Mouse (Mus musculus) neural tube, embryonic 11.5 days (tissue): ENCODE measurements around the gene Slx4. TPM values are rescaled to one million over a fixed set of nuclear protein-coding genes. Genes with fewer than 3 reads are reported as not detected.
"Not testable (repeated sequence)": the region's sequence is repeated elsewhere in the genome, so short reads cannot be mapped to it uniquely, and the experiment has no call there.

Experiments used
- ATAC-seq: fragments of 200-750 bp; cut with Nextera tagmentation; 2 replicates; pipeline ENCODE4 v1.8.0; 2017; ENCODE audit warnings: moderate number of reproducible peaks, mild to moderate bottlenecking, moderate TSS enrichment, moderate library complexity; ENCODE audit not compliant: insufficient read depth, low FRiP score, low TSS enrichment
- DNase-seq: peaks from one replicate; pipeline ENCODE4 v3.0.0-alpha.2; 2015; ENCODE audit warnings: low spot score
- H3K27ac ChIP-seq: fragments of 300-500 bp; sonication (generic); 2 replicates; pipeline ENCODE4 v1.5.1; 2014; ENCODE audit warnings: low read depth, mild to moderate bottlenecking, low read length
- H3K27me3 ChIP-seq: fragments of 300-500 bp; sonication (generic); 2 replicates; pipeline ENCODE4 v1.6.1; 2014; ENCODE audit warnings: mild to moderate bottlenecking, low read length, mixed read lengths; ENCODE audit not compliant: control insufficient read depth, insufficient read depth
- H3K36me3 ChIP-seq: fragments of 300-500 bp; sonication (generic); 2 replicates; pipeline ENCODE4 v1.6.1; 2014; ENCODE audit warnings: mild to moderate bottlenecking, low read length, moderate library complexity, mixed read lengths; ENCODE audit not compliant: control insufficient read depth, insufficient read depth
- H3K4me1 ChIP-seq: fragments of 300-500 bp; sonication (generic); 2 replicates; pipeline ENCODE4 v1.6.1; 2014; ENCODE audit warnings: low read length, mixed read lengths; ENCODE audit not compliant: control insufficient read depth, insufficient read depth
- H3K4me2 ChIP-seq: fragments of 300-500 bp; sonication (generic); 2 replicates; pipeline ENCODE4 v1.6.1; 2014; ENCODE audit warnings: low read depth, mild to moderate bottlenecking, moderate library complexity
- H3K4me3 ChIP-seq: fragments of 300-500 bp; sonication (generic); 2 replicates; pipeline ENCODE4 v1.5.1; 2014; ENCODE audit warnings: low read depth, low read length
- H3K9ac ChIP-seq: fragments of 300-500 bp; sonication (generic); 2 replicates; pipeline ENCODE4 v1.6.1; 2014; ENCODE audit warnings: mild to moderate bottlenecking, low read length
- H3K9me3 ChIP-seq: fragments of 300-500 bp; sonication (generic); 2 replicates; pipeline ENCODE4 v1.6.1; 2016; ENCODE audit warnings: low read length; ENCODE audit not compliant: control insufficient read depth
- WGBS: fragments of 180-500 bp; shearing (Covaris S2); extraction: QIAGEN DNeasy Blood & Tissue Kit; methylation state at CpG from one replicate; pipeline ENCODE4 v1.1.7; 2014; 5-methylcytosine and 5-hydroxymethylcytosine counted together
- polyA plus RNA-seq: library from polyadenylated mRNA; unstranded; fragments of >200 nt; fragmentation: Nextera tagmentation; extraction: Ambion mirVana; gene quantifications from 2 replicates; pipeline ENCODE4 v1.2.1, GENCODE M21; 2014

Gene Slx4
- polyA plus RNA-seq, 1 experiment from 2014 or later = 35.4 TPM

- DNase-seq (no peak), ATAC-seq (no peak)
- Histone ChIP-seq H3K9ac (no peak within 1 kb of the TSS), H3K27me3 (no peaks in the 10 kb centered on the region), H3K9me3 (no peaks in the 10 kb centered on the region), H3K27ac (no peak within 1 kb of the TSS), H3K4me3 (no peak within 1 kb of the TSS), H3K36me3 (peaks cover 10% of the 10 kb centered on the region), H3K4me1 (no peaks in the 10 kb centered on the region), H3K4me2 (no peak within 1 kb of the TSS)
- 78% methylated on average over 4 of the region's 4 CpGs for WGBS
Observed at GRCm38 (mm10) chr16:3976251-3976671, 27.3 kb downstream of the Slx4 start, which contains the start of gene Nlrc3. TSS of gene Nlrc3 (minus strand) at chr16:3976632.

DNA sequence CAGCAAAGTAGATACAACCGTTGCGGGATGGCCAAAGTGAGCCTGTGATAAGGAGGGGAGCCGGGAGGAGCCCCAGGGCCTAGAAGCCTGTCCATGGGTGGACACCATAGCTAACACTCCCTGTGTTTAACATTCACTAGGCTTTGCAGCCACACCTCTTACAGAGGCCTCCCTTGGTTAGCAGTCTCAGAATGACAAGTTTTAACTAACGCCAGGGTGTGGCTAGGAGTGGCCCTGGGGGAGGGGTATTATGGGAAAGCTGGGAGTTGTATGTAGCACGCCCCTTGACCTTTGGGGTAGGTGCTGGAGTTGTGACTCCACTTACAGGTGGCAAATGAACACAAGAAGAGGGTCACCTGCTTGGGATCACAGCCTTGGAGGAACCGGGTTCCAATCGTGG lies 27.9 kb downstream of the Slx4 start:
- DNase-seq = no peak
- H3K27ac ChIP-seq = no peak overlapping the region
- no peaks in the 10 kb centered on the region for H3K4me1 ChIP-seq
- peaks cover 7% of the 10 kb centered on the region for H3K36me3 ChIP-seq
- 89% methylated on average over 7 of the region's 7 CpGs for WGBS
- no peak for ATAC-seq
- H3K4me2 ChIP-seq = no peak overlapping the region
- no peaks in the 10 kb centered on the region for H3K27me3 ChIP-seq
- no peak overlapping the region for H3K9ac ChIP-seq
- H3K4me3 ChIP-seq = no peak overlapping the region
- H3K9me3 ChIP-seq = no peaks in the 10 kb centered on the region

GRCm38 (mm10) chr16:3974456-3974855 lies 29.1 kb downstream of the Slx4 start:
- H3K9me3 ChIP-seq, H3K27ac ChIP-seq, H3K27me3 ChIP-seq, H3K9ac ChIP-seq, DNase-seq, H3K4me1 ChIP-seq, H3K36me3 ChIP-seq, ATAC-seq, H3K4me2 ChIP-seq, H3K4me3 ChIP-seq: not testable (repeated sequence)
- WGBS = 90% methylated on average over 19 of the region's 19 CpGs

DNA sequence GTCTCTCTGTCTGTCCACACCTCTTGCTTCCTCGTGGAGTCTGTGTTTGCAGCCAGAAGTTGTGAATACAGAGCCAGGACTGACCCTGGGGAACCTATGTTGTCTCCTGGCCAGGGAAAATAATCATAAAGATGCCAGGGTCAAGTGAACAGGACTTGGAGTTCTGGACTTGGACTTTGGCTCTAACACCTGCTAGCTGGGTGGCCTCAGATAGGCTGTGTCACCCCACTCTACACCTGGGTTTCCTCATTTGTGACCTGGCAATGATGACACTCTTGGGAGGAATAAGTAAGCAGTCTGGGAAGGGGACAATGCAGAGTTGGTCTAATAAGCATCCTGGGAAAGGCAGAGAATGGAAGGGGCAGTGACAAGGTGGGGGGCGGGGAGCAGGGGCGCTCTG lies 38.0 kb downstream of the Slx4 start:
- Histone ChIP-seq H3K27me3 (no peaks in the 10 kb centered on the region), H3K36me3 (no peaks in the 10 kb centered on the region), H3K4me3 (no peak overlapping the region), H3K4me2 (no peak overlapping the region), H3K27ac (no peak overlapping the region), H3K4me1 (no peaks in the 10 kb centered on the region), H3K9ac (no peak overlapping the region), H3K9me3 (no peaks in the 10 kb centered on the region)
- ATAC-seq (no peak), DNase-seq (no peak)
- WGBS = 76% methylated on average over 3 of the region's 3 CpGs

DNA sequence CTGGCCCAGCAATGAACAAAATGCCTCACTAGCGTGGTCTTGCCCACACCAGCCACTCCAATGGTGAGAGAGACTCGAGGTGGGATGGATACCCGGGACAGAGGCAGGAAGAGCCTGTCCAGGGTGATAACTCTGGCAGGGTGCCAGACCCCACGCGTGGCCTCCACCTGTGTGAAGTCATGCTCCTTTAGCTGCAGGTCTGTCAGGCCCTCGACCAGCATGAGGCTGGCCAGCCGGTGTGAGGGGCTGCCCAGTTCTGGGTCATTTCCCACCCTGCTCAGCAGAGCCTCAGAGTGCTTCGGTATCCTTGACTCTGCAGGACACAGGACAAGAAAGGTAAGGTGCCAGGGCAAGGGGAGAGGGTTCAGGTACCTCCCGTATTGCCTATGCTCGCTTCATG lies 38.6 kb downstream of the Slx4 start:
- Histone ChIP-seq H3K4me3 (no peak overlapping the region), H3K27me3 (no peaks in the 10 kb centered on the region), H3K4me1 (no peaks in the 10 kb centered on the region), H3K27ac (no peak overlapping the region), H3K4me2 (no peak overlapping the region), H3K36me3 (no peaks in the 10 kb centered on the region), H3K9ac (no peak overlapping the region), H3K9me3 (no peaks in the 10 kb centered on the region)
- WGBS = 82% methylated on average over 10 of the region's 10 CpGs
- no peak for ATAC-seq
- DNase-seq = no peak

DNA sequence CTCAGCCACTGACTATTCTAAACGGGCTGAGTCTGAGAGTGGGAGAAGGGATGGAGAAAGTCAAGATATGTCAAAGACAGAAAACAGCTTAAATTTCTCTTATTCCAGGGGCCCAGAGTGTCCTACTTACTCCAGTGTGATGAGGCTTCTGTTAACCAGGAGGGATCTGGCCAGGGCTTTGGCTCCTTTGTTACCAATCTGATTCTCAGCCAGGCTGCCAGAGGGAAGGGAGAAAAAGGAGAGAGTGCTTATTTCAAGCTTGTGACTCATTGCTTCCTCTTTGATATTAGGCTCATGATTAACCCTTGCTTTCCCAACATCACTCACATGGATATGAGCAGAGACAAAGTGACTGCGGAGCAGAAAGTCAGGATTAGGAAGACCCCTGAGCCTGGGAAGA lies 44.3 kb downstream of the Slx4 start:
- Histone ChIP-seq H3K4me2 (no peak overlapping the region), H3K4me1 (no peaks in the 10 kb centered on the region), H3K36me3 (no peaks in the 10 kb centered on the region), H3K27me3 (no peaks in the 10 kb centered on the region), H3K9me3 (no peaks in the 10 kb centered on the region), H3K9ac (no peak overlapping the region), H3K4me3 (no peak overlapping the region), H3K27ac (no peak overlapping the region)
- 79% methylated on average over 2 of the region's 2 CpGs for WGBS
- no peak for DNase-seq
- ATAC-seq = no peak

- ATAC-seq (no peak), DNase-seq (no peak)
- H3K4me2 ChIP-seq = no peak overlapping the region
- 88% methylated on average over 6 of the region's 6 CpGs for WGBS
- H3K27me3 ChIP-seq = no peaks in the 10 kb centered on the region
- no peak overlapping the region for H3K27ac ChIP-seq
- H3K9me3 ChIP-seq = no peaks in the 10 kb centered on the region
- no peak overlapping the region for H3K9ac ChIP-seq
- no peaks in the 10 kb centered on the region for H3K36me3 ChIP-seq
- H3K4me1 ChIP-seq = no peaks in the 10 kb centered on the region
- no peak overlapping the region for H3K4me3 ChIP-seq
Observed at GRCm38 (mm10) chr16:3956369-3956768, 47.2 kb downstream of the Slx4 start.

DNA sequence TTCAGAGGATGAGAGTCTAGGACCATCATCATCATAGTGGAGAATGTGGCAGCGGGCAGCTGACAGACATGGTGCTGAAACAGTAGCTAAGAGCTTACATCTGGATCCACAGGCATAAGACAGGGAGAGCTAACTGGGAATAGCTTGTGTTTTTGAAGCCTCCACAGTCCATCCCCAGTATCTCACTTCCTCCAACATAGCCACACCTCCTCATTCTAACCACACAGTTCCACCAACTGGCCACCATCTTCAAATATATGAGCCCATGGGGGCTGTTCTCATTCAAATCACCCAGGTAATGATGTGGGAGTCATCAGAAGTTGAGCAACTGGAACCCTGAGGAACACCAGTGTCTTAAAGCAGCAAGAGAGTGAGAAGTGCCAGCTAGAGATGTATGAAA lies 52.4 kb downstream of the Slx4 start:
- ATAC-seq (no peak), DNase-seq (no peak)
- Histone ChIP-seq H3K27ac (no peak overlapping the region), H3K4me1 (no peaks in the 10 kb centered on the region), H3K9me3 (no peaks in the 10 kb centered on the region), H3K9ac (no peak overlapping the region), H3K36me3 (no peaks in the 10 kb centered on the region), H3K27me3 (no peaks in the 10 kb centered on the region), H3K4me3 (no peak overlapping the region), H3K4me2 (no peak overlapping the region)
- WGBS = 91% methylated on average over 1 of the region's 1 CpGs

DNA sequence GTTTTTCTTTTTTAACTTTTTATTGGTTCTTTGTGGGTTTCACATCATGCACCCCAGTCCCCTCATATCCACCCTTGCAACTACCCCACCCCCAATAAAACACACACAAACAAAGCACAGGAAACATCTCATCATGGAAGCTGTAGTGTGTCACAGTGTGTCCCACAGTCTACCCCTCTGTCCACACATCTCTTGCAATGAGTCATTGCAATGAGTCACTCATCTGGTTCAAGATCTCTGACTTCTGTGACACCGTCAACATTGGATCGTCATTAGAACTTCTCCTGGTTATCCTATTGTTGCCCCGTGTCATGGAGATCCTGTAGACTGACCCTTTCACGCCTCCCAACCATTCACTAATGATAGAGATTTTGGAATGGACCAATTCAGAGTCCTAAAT lies 68.9 kb downstream of the Slx4 start:
- ATAC-seq = no peak
- H3K4me2 ChIP-seq = no peak overlapping the region
- H3K4me1 ChIP-seq = no peaks in the 10 kb centered on the region
- H3K27ac ChIP-seq = no peak overlapping the region
- peaks cover 5% of the 10 kb centered on the region for H3K36me3 ChIP-seq
- H3K9me3 ChIP-seq = no peaks in the 10 kb centered on the region
- no peak overlapping the region for H3K4me3 ChIP-seq
- 91% methylated on average over 4 of the region's 4 CpGs for WGBS
- no peak for DNase-seq
- no peaks in the 10 kb centered on the region for H3K27me3 ChIP-seq
- H3K9ac ChIP-seq = no peak overlapping the region
